Mouse (Mus musculus) adrenal gland, adult (tissue): ENCODE measurements around the gene Mipol1.

Source experiments
- DNase-seq, 2 experiments: peaks; one replicate each; pipeline ENCODE4 v3.0.0; 2022 to 2023; ENCODE audit warnings: low spot score in 1 of 2; ENCODE audit not compliant: inconsistent age in 2 of 2

The Mipol1 gene

GRCm38 (mm10) chr12:57544641-57545370, 314.6 kb downstream of the Mipol1 start:
- peak; percentile 37 to 86 for DNase-seq

DNA sequence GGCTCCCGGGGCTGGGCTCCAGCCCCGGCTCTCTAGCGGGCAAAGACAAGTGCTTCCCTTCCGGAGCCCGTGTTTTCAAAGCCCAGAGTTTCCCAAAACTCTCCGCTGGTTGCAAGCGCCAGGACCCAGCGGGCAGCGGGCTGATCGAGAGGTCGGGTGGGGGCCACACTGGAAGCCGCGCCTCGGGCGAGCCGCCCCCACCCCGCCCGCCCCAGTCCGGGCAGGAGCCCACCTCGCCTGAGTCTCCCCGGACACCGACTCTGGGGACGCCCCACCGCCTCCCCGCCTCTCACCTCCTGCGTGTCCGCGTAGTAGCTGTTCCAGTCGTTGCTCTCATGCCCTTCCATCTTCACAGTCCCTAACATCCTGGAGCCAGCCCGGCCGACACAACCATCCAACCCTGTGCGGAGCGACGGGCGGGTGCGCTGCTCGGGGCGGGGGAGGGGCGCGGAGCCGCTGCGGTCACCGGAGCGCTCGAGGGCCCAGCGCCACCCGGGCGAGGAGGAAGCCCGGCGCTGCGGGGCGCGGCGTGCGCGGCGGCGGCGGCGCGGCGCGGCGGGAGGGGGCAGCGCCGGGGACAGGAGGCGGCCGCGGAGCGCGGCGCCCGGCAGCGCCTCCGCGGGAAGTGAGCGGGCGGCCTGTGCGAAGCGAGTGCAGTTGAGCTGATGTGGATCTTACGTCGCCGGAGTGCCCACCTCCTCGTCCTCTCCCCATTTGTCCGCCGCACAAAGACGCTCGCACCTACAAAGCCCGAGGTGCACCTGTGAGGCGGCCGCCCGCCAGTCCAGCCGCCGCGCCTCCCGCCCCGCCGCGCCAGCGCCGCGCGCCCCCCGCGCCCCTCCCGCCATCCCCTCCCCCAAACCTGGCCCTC, 315.4 kb downstream of the Mipol1 start:
- peak in 1 of 2 experiments; percentile 68 for DNase-seq
